Mouse (Mus musculus) midbrain, postnatal 0 days (tissue): ENCODE results near the gene Anapc10. TPM values are rescaled to one million over a fixed set of nuclear protein-coding genes. Genes with fewer than 3 reads are reported as not detected.
A peak's percentile ranks its signal among the peaks of the same experiment; 100 is the strongest.
"Not testable (repeated sequence)": the region's sequence is repeated elsewhere in the genome, so short reads cannot be mapped to it uniquely, and the experiment has no call there.

Experiments
- ATAC-seq: fragments of 200-750 bp; cut with Nextera tagmentation; 2 replicates; pipeline ENCODE4 v1.8.0; 2017; ENCODE audit warnings: moderate number of reproducible peaks, mild to moderate bottlenecking, moderate TSS enrichment, moderate library complexity; ENCODE audit not compliant: low FRiP score
- DNase-seq: peaks from one replicate; pipeline ENCODE4 v3.0.0-alpha.2; 2015; ENCODE audit warnings: low spot score
- H3K27ac ChIP-seq: fragments of 300-500 bp; sonication (generic); 2 replicates; pipeline ENCODE4 v1.5.1; 2014; ENCODE audit warnings: low read depth, mild to moderate bottlenecking, low read length, mixed read lengths
- H3K27me3 ChIP-seq: fragments of 300-500 bp; sonication (generic); 2 replicates; pipeline ENCODE4 v1.6.1; 2014; ENCODE audit warnings: low read length, control low read depth, mixed read lengths; ENCODE audit not compliant: insufficient read depth
- H3K36me3 ChIP-seq: fragments of 300-500 bp; sonication (generic); 2 replicates; pipeline ENCODE4 v1.6.1; 2014; ENCODE audit warnings: low read length, control low read depth, mixed read lengths; ENCODE audit not compliant: insufficient read depth
- H3K4me1 ChIP-seq: fragments of 300-500 bp; sonication (generic); 2 replicates; pipeline ENCODE4 v1.6.1; 2014; ENCODE audit warnings: mild to moderate bottlenecking, control low read depth, antibody characterized with exemption, low read length, mixed read lengths; ENCODE audit not compliant: insufficient read depth
- H3K4me2 ChIP-seq: fragments of 300-500 bp; sonication (generic); 2 replicates; pipeline ENCODE4 v1.6.1; 2014; ENCODE audit warnings: low read depth, mild to moderate bottlenecking, low read length, mixed read lengths; ENCODE audit not compliant: poor library complexity, severe bottlenecking
- H3K4me3 ChIP-seq: fragments of 300-500 bp; sonication (generic); 2 replicates; pipeline ENCODE4 v1.5.1; 2014; ENCODE audit warnings: low read depth, mild to moderate bottlenecking, low read length, moderate library complexity
- H3K9ac ChIP-seq: fragments of 300-500 bp; sonication (generic); replicated peaks from 2 replicates; pipeline ENCODE4 v1.6.1; 2014; ENCODE audit warnings: mild to moderate bottlenecking, low read length, moderate library complexity, mixed read lengths; ENCODE audit not compliant: poor library complexity, severe bottlenecking
- H3K9me3 ChIP-seq: fragments of 300-500 bp; sonication (generic); 2 replicates; pipeline ENCODE4 v1.6.1; 2016; ENCODE audit warnings: low read length, control low read depth
- CTCF ChIP-seq: IDR thresholded peaks from 2 replicates; pipeline ENCODE4 v1.5.1; 2016; ENCODE audit warnings: antibody characterized with exemption, mild to moderate bottlenecking
- WGBS: fragments of 180-500 bp; shearing (Covaris S2); extraction: QIAGEN DNeasy Blood & Tissue Kit; methylation state at CpG from one replicate; pipeline ENCODE4 v1.1.7; 2014; 5-methylcytosine and 5-hydroxymethylcytosine counted together
- polyA plus RNA-seq: library from polyadenylated mRNA; unstranded; fragments of >200 nt; fragmentation: Nextera tagmentation; extraction: Ambion mirVana; gene quantifications from 2 replicates; pipeline ENCODE4 v1.2.1, GENCODE M21; 2015
- total RNA-seq: library from RNA; depleted of rRNA; stranded (reverse); fragments of >200 nt; gene quantifications from 2 replicates; pipeline ENCODE4 v1.2.3, GENCODE M21; 2014

The Anapc10 gene
- total and polyA plus RNA-seq, 2 experiments from 2014 or later = 8.3 to 39.7 TPM

GRCm38 (mm10) chr8:79727900-79728299, 16.3 kb downstream of the Anapc10 start:
- Histone ChIP-seq H3K9me3 (no peaks in the 10 kb centered on the region), H3K4me1 (no peaks in the 10 kb centered on the region), H3K27ac (no peak overlapping the region), H3K9ac (no peak overlapping the region), H3K4me2 (no peak overlapping the region), H3K27me3 (no peaks in the 10 kb centered on the region), H3K36me3 (peaks cover 9% of the 10 kb centered on the region; the same call in 1 of the 2 replicates), H3K4me3 (no peak overlapping the region)
- ATAC-seq (no peak), DNase-seq (peak; percentile 15)
- 91% methylated on average over 1 of the region's 1 CpGs for WGBS
- TF ChIP-seq CTCF = peak; percentile 54

GRCm38 (mm10) chr8:79734304-79734703, 22.7 kb downstream of the Anapc10 start:
- H3K4me2 ChIP-seq = no peak overlapping the region
- no peak overlapping the region for H3K27ac ChIP-seq
- DNase-seq (peak; percentile 81), ATAC-seq (0 out of 2 replicates have a peak, but pooled peaks have one; percentile 68)
- no peaks in the 10 kb centered on the region for H3K27me3 ChIP-seq
- WGBS = 12% methylated on average over 2 of the region's 2 CpGs
- TF ChIP-seq CTCF = peak; percentile 93
- no peak overlapping the region for H3K9ac ChIP-seq
- no peaks in the 10 kb centered on the region for H3K9me3 ChIP-seq
- H3K36me3 ChIP-seq = peaks cover 6% of the 10 kb centered on the region; the same call in 1 of the 2 replicates
- H3K4me1 ChIP-seq = no peaks in the 10 kb centered on the region
- H3K4me3 ChIP-seq = no peak overlapping the region

- Histone ChIP-seq H3K4me1 (no peaks in the 10 kb centered on the region), H3K9me3 (no peaks in the 10 kb centered on the region), H3K4me2 (no peak overlapping the region), H3K9ac (no peak overlapping the region), H3K4me3 (no peak overlapping the region), H3K27ac (no peak overlapping the region), H3K27me3 (no peaks in the 10 kb centered on the region), H3K36me3 (peaks cover 6% of the 10 kb centered on the region)
- 40% methylated on average over 2 of the region's 2 CpGs for WGBS
- DNase-seq (no peak), ATAC-seq (no peak)
- no peak for TF ChIP-seq CTCF
Observed at GRCm38 (mm10) chr8:79748171-79748570, 36.6 kb downstream of the Anapc10 start.

GRCm38 (mm10) chr8:79748591-79748990, 37.0 kb downstream of the Anapc10 start:
- Histone ChIP-seq H3K4me2 (no peak overlapping the region), H3K4me3 (no peak overlapping the region), H3K9ac (no peak overlapping the region), H3K27me3 (no peaks in the 10 kb centered on the region), H3K36me3 (peaks cover 6% of the 10 kb centered on the region), H3K27ac (no peak overlapping the region), H3K4me1 (no peaks in the 10 kb centered on the region), H3K9me3 (no peaks in the 10 kb centered on the region)
- ATAC-seq (no peak), DNase-seq (no peak)
- WGBS = 78% methylated on average over 4 of the region's 4 CpGs
- no peak for TF ChIP-seq CTCF

- peak; percentile 83 for DNase-seq
- Histone ChIP-seq H3K9me3 (no peaks in the 10 kb centered on the region), H3K36me3 (peaks cover 4% of the 10 kb centered on the region), H3K27ac (no peak overlapping the region), H3K9ac (no peak overlapping the region), H3K4me2 (no peak overlapping the region), H3K27me3 (no peaks in the 10 kb centered on the region), H3K4me3 (no peak overlapping the region), H3K4me1 (no peaks in the 10 kb centered on the region)
- WGBS = 31% methylated on average over 2 of the region's 2 CpGs
- no peak for ATAC-seq
- TF ChIP-seq CTCF = no peak
Observed at GRCm38 (mm10) chr8:79750305-79750704, 38.7 kb downstream of the Anapc10 start.

GRCm38 (mm10) chr8:79794873-79795272, 83.3 kb downstream of the Anapc10 start:
- not testable (repeated sequence) for H3K36me3 ChIP-seq, DNase-seq, H3K4me2 ChIP-seq, H3K27me3 ChIP-seq, H3K9ac ChIP-seq, ATAC-seq, H3K9me3 ChIP-seq, H3K27ac ChIP-seq, H3K4me1 ChIP-seq, H3K4me3 ChIP-seq
- 79% methylated on average over 2 of the region's 2 CpGs for WGBS
